Mouse (Mus musculus) thymus, adult 18-20 months (tissue): ENCODE measurements around the gene Lhfpl2.
A peak's percentile ranks its signal among the peaks of the same experiment; 100 is the strongest.

Experiments used
- DNase-seq, 2 experiments: peaks; one replicate each; pipeline ENCODE4 v3.0.0; 2022; ENCODE audit warnings: mixed read lengths in 2 of 2

Gene Lhfpl2

GRCm38 (mm10) chr13:94175379-94176050, 117.9 kb downstream of the Lhfpl2 start:
- peak; percentile 17 to 19 for DNase-seq

GRCm38 (mm10) chr13:94177148-94177547, 119.6 kb downstream of the Lhfpl2 start:
- DNase-seq = no peak

DNA sequence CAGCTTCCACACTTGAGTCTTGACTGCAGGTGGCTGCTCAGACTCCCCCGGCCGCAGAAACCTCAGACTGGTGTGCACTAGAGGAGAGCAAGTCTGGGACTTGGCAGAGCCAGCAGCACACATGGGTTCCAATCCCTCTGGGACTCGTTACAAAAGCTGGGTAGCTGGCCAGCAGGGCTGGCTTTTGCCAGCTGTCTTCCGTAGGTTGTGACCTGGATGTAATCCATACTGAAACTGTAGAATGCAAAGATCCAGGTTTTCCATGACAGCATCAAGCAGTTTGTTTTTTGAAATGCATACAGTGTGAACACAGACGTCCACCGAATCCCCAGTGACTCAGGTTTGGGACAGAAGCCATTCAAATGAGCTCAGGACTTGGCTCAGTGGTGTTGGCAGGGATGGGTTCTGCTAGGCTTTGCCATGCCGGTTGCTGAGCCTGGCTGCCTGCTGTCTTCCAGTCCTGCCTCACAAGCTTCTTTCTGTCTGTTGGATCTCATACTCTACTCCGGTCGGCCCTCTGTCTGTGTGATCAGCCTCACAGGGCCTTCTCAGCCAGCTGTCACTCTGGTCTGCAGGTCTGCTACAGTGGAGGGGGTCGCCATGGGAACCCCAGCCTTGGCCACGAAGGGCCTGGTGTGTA, 120.9 kb downstream of the Lhfpl2 start:
- DNase-seq = peak in 1 of 2 experiments; percentile 14

DNA sequence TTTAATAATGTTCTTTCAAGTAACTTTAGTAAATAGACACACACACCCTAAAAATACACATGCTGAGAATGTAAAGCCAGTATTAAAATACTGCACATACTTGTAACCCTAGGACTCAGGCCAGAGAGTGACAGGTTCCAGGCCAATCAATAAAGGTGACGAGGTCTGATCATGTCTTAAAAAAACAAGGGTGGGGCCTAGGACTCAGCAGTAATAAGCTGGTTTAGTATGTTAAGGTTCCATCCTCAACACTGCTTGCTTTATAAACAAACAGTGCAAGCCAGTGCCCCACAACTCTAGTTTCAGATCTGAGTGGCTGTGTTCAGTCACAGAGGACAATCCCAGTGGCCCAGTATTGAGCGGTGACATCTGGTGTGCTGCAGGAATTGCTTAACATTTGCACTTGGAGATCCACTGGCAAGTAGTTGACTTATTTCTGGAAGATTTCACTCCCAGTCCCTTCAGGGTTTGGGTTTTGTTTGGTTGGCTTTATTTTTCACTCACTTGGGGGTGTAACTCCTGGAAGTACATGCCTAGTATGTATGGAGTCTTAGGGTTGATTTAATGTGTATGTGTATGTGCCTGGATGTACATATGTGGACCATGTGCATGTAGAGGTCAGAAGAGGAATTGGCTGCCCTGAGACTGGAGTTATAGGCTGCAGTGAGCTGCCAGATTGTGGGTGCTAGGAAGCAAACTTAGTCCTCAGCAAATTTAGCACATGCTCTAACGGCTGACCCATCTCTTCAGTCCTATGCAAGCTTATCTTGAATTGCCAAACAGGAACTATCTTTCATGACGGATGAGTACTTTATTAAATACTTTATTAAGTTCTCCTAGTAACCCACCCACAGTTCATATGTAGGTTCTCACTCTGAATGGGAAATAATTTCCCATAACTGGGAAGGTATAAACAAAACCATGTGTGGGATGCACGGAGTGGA, 123.2 kb downstream of the Lhfpl2 start:
- DNase-seq = no peak

DNA sequence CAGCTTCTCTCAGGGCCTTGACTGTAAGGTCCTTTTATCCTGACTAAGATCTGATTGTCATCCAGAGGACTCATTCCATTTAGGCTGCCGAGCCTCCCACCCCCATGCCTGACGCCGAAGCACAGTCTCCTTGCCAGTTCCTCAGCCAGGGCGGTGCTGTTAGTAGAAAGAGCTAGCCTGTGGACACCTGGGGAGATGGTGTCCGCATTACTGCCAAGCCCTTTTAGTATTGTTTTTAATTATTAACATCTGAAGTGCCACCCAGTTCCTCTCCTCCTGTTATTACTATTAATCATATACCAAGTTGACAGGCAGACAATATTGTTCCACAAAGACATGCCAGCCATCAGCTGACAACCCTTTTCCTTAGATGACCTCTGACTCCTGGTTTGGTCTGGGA, 124.4 kb downstream of the Lhfpl2 start:
- DNase-seq = no peak

DNA sequence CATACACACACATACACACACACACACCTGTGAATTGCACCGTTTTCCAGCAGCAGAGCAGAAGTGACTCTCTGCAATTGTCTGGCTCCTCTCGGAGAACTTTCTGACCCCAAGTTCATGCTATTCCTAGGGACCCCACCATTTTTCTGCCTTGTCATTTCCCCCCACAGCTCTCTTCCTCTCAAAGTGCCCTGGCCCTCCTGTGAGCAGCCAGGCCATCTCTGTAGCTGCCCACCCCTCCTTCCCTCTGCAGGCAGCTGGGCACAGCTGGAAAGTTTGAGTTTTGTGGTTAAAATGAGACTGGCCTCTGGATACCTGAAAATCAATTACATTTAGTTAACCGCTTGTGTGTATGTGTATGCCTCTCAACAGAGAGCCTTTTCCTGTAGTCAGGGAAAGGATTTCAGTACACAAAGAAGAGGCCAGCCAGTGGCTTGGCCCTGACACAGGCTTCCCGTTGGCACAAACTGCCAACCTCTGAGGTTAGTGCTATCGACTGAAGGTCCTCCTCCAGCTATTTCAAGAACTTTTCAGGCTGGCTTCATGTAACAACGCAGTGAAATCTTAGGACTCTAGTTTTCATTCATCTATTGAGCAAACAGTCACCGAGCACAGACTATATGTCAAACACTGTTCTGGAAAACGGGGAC, 125.9 kb downstream of the Lhfpl2 start:
- no peak for DNase-seq

DNA sequence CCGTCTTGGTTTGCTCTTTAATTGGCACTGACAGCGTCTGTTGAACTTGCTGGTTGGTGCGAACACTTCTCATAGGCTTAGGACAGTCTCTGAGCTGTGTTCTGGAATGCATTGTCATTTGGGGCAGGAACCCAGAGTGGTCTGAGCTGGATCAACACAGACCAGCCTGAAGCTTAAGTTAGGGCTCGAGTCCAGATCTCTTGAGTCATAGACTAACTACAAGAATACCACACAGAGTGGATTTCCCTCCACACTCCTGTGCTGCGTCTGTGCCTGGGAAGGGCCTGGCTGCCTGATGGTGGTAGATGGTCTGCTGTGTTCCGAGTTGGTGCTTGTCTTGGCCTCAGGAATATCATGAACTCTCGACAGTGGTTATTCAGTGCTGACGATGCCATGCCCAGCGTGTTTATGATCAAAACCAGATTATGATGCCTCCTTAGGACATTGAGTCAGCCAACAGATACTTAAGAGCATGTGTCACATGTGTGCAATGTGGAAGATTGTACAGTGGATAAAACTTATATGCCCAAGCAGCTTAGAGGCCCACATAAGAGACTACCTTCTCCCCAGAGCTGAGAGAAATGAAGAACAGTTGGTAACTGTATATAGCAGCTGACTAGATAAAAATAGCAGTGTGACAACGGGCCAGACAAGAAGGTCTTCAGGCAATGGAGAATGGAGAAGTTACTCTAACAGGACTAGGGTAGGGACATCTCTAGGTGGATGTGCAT, 127.3 kb downstream of the Lhfpl2 start:
- DNase-seq = no peak

DNA sequence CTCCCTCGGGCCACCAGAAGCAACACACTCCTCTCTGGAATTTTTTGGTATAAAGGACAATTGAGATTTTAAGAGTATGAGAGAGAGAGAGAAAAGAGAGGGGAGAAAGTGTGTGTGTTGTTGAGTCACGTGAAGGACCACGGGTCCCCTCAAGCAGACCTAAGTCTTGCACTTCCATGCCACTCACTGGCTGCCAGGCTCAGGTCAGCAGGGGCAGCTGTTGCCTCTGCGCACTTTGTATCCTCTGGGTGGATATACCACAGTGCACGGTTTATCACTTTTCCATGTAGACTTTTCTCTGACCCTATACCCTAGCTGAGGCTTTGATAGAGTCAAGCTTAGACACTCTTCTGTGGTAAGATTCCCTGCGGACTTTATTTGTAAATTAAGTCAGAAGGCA, 128.0 kb downstream of the Lhfpl2 start:
- DNase-seq = no peak

DNA sequence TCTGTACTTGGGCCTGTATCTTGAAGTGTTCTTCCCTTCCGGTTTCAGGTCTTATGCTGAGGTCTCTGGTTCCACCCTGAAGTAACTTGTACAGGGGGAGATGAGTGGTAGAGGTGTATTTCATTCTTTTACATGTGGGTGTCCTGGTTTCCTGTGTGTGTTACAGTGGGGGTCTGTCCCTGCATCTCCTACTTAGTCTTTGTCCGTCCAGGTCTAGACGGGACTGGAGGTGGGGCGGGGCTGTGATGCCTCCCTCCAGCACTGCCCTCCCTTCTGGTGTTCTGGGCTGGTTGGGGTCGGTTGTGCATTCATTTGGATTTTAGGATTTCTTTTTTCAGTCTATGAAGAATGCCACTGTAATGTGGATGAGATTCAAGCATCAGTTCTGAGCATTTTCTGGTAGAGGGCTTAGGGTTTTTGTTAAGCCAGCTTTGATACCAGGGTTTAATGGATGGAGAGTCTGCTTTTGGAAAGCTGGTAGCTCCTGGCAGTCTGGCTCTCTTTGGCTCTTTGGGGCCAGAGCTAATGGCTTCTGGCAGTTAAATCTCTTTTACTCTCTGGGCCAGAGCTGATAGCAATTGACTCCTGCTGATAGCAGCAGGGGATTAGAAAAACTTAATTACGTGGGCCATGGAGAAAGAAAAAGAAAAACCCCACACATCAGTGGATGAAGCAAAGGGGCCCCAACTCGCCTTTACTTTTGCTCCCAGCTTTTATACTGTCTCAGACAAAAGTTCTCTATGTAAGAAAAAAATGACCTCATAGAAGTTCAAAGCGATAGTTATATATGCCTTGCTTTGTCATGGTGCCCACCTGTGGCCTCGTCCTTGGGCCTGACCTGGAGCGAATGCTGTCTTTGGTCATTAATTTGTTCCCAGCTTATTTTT, 130.8 kb downstream of the Lhfpl2 start:
- no peak for DNase-seq

DNA sequence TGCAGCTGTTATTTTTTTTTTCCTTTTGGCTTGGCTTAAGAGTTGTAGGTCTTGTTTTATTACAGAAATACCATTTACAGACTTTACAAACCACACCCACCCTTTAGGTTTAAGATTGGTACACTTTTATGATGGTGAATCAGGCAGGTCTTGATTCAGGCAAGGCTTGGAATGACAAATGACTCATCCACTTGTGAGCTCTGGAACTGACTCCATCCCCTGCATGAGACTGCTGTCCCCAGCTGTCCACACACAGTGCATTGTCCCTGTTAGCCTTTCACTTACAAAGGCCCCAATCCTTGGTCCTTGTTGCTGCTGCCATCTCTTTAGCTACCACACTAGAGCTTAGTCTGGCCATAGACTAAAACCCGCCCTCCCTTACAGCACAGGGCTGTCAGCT, 132.8 kb downstream of the Lhfpl2 start:
- no peak for DNase-seq

DNA sequence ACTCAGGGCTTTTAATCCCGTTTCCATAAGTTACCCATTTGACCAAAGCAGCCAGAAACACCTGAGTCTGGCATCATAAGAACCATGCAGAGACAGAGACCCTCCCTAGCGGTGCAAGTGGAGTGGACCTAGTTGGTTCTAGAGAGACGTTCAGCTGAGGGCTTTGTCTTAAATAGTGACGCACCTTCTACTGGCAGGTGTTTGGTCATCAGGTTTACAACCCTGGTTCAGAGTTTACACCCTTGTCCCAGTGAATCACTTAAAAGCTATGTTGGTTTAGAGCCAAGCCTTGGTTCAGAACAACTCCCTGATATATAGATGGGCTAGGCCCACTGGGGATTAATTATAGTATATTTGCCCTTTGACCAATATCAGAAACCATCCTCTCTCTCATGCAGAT, 135.6 kb downstream of the Lhfpl2 start:
- no peak for DNase-seq

GRCm38 (mm10) chr13:94198616-94199015, 141.0 kb downstream of the Lhfpl2 start:
- no peak for DNase-seq

DNA sequence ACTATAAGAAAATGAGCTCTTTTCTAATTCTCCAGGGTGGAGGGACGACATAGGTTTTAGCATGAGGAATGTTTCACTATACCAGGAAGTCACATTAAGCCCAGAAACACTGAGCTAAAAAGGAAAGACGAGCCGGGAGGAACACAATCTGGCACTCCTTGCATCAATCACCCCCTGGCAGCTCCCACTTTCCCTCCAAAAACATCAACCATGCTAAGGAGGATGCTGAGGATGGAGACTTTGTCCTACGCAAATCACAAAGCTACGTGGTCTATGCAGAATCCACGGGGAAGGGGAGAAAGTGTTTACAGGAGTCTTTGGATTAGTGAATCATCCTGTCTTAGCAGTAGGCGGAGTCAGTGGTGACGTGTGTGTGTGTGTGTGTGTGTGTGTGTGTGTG, 142.2 kb downstream of the Lhfpl2 start:
- DNase-seq = no peak

DNA sequence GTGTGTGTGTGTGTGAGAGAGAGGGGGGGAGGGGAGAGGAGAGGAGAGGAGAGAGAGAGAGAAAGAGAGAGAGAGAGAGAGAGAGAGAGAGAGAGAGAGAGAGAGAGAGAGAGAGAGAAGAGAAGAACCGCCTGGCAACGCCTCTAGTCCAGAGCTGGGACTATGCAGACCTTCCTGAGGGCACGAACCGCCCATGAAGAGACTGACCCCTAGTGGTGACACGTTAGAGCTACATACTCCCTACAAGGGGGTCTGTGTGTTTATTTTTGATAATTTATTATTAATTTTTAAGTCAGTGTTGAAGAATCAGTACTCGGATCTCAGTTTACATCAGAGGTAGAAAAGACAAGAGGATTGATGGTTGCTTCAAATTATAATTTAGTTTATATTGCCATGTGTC, 147.6 kb downstream of the Lhfpl2 start:
- no peak for DNase-seq

DNA sequence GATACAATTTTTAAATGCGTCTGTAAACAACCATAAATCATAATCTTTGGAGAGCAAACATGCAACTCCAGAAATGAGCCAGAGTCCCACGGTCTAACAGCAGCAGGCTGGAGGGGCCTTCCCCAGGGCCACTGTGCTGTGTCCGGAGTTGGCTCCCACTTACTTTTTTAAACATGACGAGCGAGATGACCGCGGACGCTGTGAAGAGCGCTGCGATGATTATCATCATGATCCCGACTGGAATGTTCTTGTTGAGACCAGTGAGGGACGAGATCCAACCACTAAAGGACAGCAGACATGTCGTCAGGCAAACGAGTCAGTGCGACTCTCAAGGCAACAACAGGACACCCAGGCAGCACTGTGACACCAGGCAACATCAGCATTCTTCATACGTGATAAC, 150.4 kb downstream of the Lhfpl2 start:
- DNase-seq = no peak

GRCm38 (mm10) chr13:94208892-94209291, 151.3 kb downstream of the Lhfpl2 start:
- no peak for DNase-seq

DNA sequence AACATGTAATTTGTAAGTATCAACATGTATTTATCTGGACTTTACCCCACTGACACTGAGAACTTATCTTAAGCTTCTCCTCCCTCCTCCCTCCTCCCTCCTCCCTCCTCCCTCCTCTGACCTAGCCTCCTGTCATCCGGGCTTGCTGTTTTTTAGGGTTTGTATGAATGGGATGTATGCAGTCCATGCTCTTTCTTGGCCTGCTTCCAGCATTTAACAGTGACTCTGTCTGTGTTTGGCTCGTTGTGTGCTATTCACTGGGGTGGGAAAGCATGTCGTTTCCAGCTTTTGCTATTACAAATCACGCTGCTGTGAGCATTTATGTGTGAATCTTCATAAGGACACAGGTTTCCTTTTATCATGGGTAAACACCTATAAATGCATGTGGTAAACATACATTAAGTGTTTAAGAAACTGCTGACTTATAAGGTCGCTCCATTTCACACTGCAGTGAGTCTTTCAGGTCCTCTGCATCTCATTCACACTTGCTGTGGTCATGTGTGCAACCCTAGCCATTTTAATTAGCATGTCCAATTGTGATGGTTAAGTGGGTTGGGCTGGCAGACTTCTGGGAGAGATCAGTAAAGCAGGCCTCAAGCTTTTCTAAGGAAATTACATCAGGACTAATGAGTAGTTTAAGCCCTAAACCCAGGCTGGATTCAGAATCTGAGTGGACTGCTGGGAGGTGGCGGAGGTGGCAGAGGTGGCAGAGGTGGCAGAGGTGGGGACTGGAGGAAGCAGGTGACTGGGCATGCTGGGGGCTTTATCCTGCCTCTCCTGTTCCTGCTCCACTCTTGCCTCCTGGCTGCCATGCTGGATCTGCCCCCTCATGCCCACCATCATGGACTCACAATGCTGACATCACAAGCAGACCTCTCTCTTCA, 153.9 kb downstream of the Lhfpl2 start:
- DNase-seq = no peak

GRCm38 (mm10) chr13:94212179-94212578, 154.6 kb downstream of the Lhfpl2 start:
- no peak for DNase-seq

- no peak for DNase-seq
These were observed 155.1 kb downstream of the Lhfpl2 start for GRCm38 (mm10) chr13:94212716-94213115.

- DNase-seq = no peak
These were observed 166.0 kb downstream of the Lhfpl2 start for GRCm38 (mm10) chr13:94223609-94224008.
